Mouse (Mus musculus) thymus, adult 2 months (tissue): ENCODE data around the gene Cenpx.
"Not testable (repeated sequence)": the region's sequence is repeated elsewhere in the genome, so short reads cannot be mapped to it uniquely, and the experiment has no call there.

Experiments used
- CTCF ChIP-seq: fragments of 200-500 bp; IDR thresholded peaks from 2 replicates; pipeline ENCODE4 v1.5.1; 2012; ENCODE audit warnings: mild to moderate bottlenecking, control low read depth, low read length, moderate library complexity, borderline replicate concordance; ENCODE audit not compliant: control insufficient read depth, poor library complexity, insufficient read depth; ENCODE audit errors: extremely low read depth
- POLR2A ChIP-seq: fragments of 200-500 bp; IDR thresholded peaks from 2 replicates; pipeline ENCODE4 v1.6.1; 2012; ENCODE audit warnings: mild to moderate bottlenecking, low read length, control low read depth, moderate library complexity; ENCODE audit not compliant: control insufficient read depth, poor library complexity, insufficient read depth; ENCODE audit errors: extremely low read depth

GRCm38 (mm10) chr11:120762672-120763041 lies 49.1 kb upstream of the Cenpx start, which contains the start of gene Hmga1b:
- TF ChIP-seq CTCF, POLR2A: not testable (repeated sequence)
